In the genomic region with DNA sequence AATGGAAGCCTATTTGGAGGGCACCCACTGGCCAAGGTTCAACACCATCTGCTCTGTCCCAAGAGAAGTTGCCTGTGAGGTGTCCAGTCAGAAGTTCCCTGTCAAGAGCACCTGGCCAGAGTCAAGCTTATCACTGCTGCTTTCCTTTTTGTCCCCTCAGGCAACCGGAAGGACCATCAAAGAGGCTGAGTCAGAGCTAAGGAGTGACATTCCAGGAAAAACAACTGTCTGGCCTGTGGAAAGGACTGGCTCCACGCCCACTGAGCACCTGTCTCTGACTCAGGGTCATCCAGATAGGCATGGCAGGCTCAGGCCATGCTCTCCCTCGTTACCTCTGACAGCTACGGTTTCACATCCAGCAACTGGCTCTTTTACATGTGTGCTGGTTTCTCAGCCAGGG, we compare ENCODE assay signal across 9 mouse cellular contexts.
DNase-seq lines count a peak whose midpoint lies in the region; ATAC-seq and TF ChIP-seq lines count a peak whose summit lies in the region.
"Had no signal": no experiment of that assay in that cellular context is flagged by ENCODE, and none has a peak within 500 bp of the region (broad histone marks: within the 10 kb centered on the region; RNA-seq: fewer than 3 reads in every experiment).

No protein-coding gene starts in this region.

- no peak overlapping the region for H3K9ac ChIP-seq in kidney, embryonic 15.5 days
- H3K9ac ChIP-seq: midbrain, embryonic 15.5 days had no signal

- H3K4me3 ChIP-seq in kidney, embryonic 15.5 days (replicated peaks): no peak overlapping the region
- H3K4me3 ChIP-seq in E14TG2a.4 (replicated peaks; ENCODE audit: low read length): peak overlapping the region; percentile 68
- H3K4me3 ChIP-seq: midbrain, embryonic 15.5 days had no signal

- no peaks in the 10 kb centered on the region for H3K9me3 ChIP-seq in kidney, embryonic 15.5 days (replicated peaks)
- no peaks in the 10 kb centered on the region for H3K9me3 ChIP-seq in E14TG2a.4 (ENCODE audit: low read length)
- H3K9me3 ChIP-seq: midbrain, embryonic 15.5 days had no signal

- DNase-seq in kidney, adult 18-20 months: peak; percentile 39
- DNase-seq in cerebellum, adult 9-11 months: peak; percentile 31
- peak; percentile 57 to 69 for DNase-seq in kidney, postnatal 36 days
- no peak for DNase-seq in thymus, postnatal 4 days
- DNase-seq in layer of hippocampus, adult 9-11 months: no peak

- TF ChIP-seq CTCF in E14TG2a.4 (conservative IDR thresholded peaks at IDR 0.05; ENCODE audit: low read length): no peak

- H3K4me1 ChIP-seq in kidney, embryonic 15.5 days: peaks cover 44% of the 10 kb centered on the region
- H3K4me1 ChIP-seq in E14TG2a.4 (replicated peaks; ENCODE audit: low read depth, low read length): peaks cover 81% of the 10 kb centered on the region
- H3K4me1 ChIP-seq: midbrain, embryonic 15.5 days had no signal

- H3K27me3 ChIP-seq in kidney, embryonic 15.5 days: no peaks in the 10 kb centered on the region
- H3K27me3 ChIP-seq in E14TG2a.4 (ENCODE audit: insufficient read depth, low read length): no peaks in the 10 kb centered on the region
- H3K27me3 ChIP-seq: midbrain, embryonic 15.5 days had no signal

- H3K27ac ChIP-seq in kidney, embryonic 15.5 days: no peak overlapping the region
- H3K27ac ChIP-seq: midbrain, embryonic 15.5 days had no signal

- WGBS in kidney, embryonic 15.5 days: 45% methylated on average over 4 of the region's 4 CpGs

- ATAC-seq in kidney, embryonic 15.5 days (replicated peaks; ENCODE audit: low FRiP score): no peak
- no peak for ATAC-seq in megakaryocyte-erythroid progenitor cell, adult 5-6 weeks (replicated peaks; ENCODE audit: low FRiP score, low TSS enrichment, poor library complexity, severe bottlenecking)
- ATAC-seq: midbrain, embryonic 15.5 days had no signal

- H3K36me3 ChIP-seq in kidney, embryonic 15.5 days: no peaks in the 10 kb centered on the region
- H3K36me3 ChIP-seq in E14TG2a.4 (ENCODE audit: insufficient read depth, low read length): 0 out of 2 replicates have a peak, but pooled peaks cover 4% of the 10 kb centered on the region
- H3K36me3 ChIP-seq: midbrain, embryonic 15.5 days had no signal

- no peak overlapping the region for H3K4me2 ChIP-seq in kidney, embryonic 15.5 days
- H3K4me2 ChIP-seq: midbrain, embryonic 15.5 days had no signal

Comparison
In these comparisons a context has a peak if more than half of its experiments do, and no peak if none do; other contexts are left out.
1. DNase-seq: peak in kidney, adult 18-20 months (single experiment), cerebellum, adult 9-11 months (single experiment) and kidney, postnatal 36 days (2 of 2); none in thymus, postnatal 4 days (single experiment) and layer of hippocampus, adult 9-11 months (single experiment).